Mouse (Mus musculus): ENCODE measurements around the gene 4931406P16Rik. TPM values are rescaled to one million over a fixed set of nuclear protein-coding genes. Genes with fewer than 3 reads are reported as not detected.

4931406P16Rik gene
- polyA plus RNA-seq, 1 experiment from 2014 or later, result 23.8 TPM

- Histone ChIP-seq H3K4me1 (no peaks in the 10 kb centered on the region), H3K27me3 (ENCODE audit: poor library complexity, severe bottlenecking) (no peaks in the 10 kb centered on the region), H3K36me3 (replicated peaks) (no peaks in the 10 kb centered on the region), H3K4me3 (no peak overlapping the region), H3K9me3 (peaks cover 4% of the 10 kb centered on the region; the same call in 1 of the 2 replicates), H3K27ac (no peak overlapping the region)
- DNase-seq (ENCODE audit: extremely low spot score, low spot score), result no peak
- WGBS, result 66% methylated on average over 3 of the region's 3 CpGs
These were observed 14.1 kb upstream of the 4931406P16Rik start for GRCm38 (mm10) chr7:34327493-34327892.

GRCm38 (mm10) chr7:34324857-34325256 is 11.5 kb upstream of the 4931406P16Rik start:
- WGBS, result 93% methylated on average over 1 of the region's 1 CpGs
- H3K4me3 ChIP-seq, result no peak overlapping the region

GRCm38 (mm10) chr7:34324005-34324404 is 10.7 kb upstream of the 4931406P16Rik start:
- peaks cover 4% of the 10 kb centered on the region; the same call in 1 of the 2 replicates for H3K9me3 ChIP-seq
- no peak for DNase-seq (ENCODE audit: extremely low spot score, low spot score)
- no peaks in the 10 kb centered on the region for H3K27me3 ChIP-seq (ENCODE audit: poor library complexity, severe bottlenecking)
- H3K36me3 ChIP-seq (replicated peaks), result no peaks in the 10 kb centered on the region
- H3K27ac ChIP-seq, result no peak overlapping the region
- peaks cover 7% of the 10 kb centered on the region for H3K4me1 ChIP-seq
- WGBS, result 94% methylated on average over 2 of the region's 2 CpGs
- no peak overlapping the region for H3K4me3 ChIP-seq

More at GRCm38 (mm10) chr7:34324857-34325256, 11.5 kb upstream of the 4931406P16Rik start:
- Histone ChIP-seq H3K9me3 (peaks cover 4% of the 10 kb centered on the region; the same call in 1 of the 2 replicates), H3K4me1 (peaks cover 6% of the 10 kb centered on the region), H3K27ac (no peak overlapping the region), H3K27me3 (ENCODE audit: poor library complexity, severe bottlenecking) (no peaks in the 10 kb centered on the region), H3K36me3 (replicated peaks) (no peaks in the 10 kb centered on the region)
- no peak for DNase-seq (ENCODE audit: extremely low spot score, low spot score)

GRCm38 (mm10) chr7:34323351-34323750 is 10.0 kb upstream of the 4931406P16Rik start:
- H3K4me1 ChIP-seq, result peaks cover 7% of the 10 kb centered on the region
- no peak for DNase-seq (ENCODE audit: extremely low spot score, low spot score)
- H3K36me3 ChIP-seq (replicated peaks), result no peaks in the 10 kb centered on the region
- H3K27ac ChIP-seq, result no peak overlapping the region
- no peaks in the 10 kb centered on the region for H3K27me3 ChIP-seq (ENCODE audit: poor library complexity, severe bottlenecking)
- 90% methylated on average over 8 of the region's 8 CpGs for WGBS
- H3K4me3 ChIP-seq, result no peak overlapping the region
- peaks cover 4% of the 10 kb centered on the region; the same call in 1 of the 2 replicates for H3K9me3 ChIP-seq

GRCm38 (mm10) chr7:34321958-34322357 is 8.6 kb upstream of the 4931406P16Rik start:
- H3K27ac ChIP-seq, result no peak overlapping the region
- peaks cover 7% of the 10 kb centered on the region for H3K4me1 ChIP-seq
- 90% methylated on average over 4 of the region's 4 CpGs for WGBS
- no peak for DNase-seq (ENCODE audit: extremely low spot score, low spot score)
- H3K9me3 ChIP-seq, result peaks cover 4% of the 10 kb centered on the region; the same call in 1 of the 2 replicates
- H3K36me3 ChIP-seq (replicated peaks), result no peaks in the 10 kb centered on the region
- no peaks in the 10 kb centered on the region for H3K27me3 ChIP-seq (ENCODE audit: poor library complexity, severe bottlenecking)
- no peak overlapping the region for H3K4me3 ChIP-seq

GRCm38 (mm10) chr7:34321119-34321518 is 7.8 kb upstream of the 4931406P16Rik start:
- no peak overlapping the region for H3K4me3 ChIP-seq
- WGBS, result 85% methylated on average over 5 of the region's 5 CpGs
- H3K36me3 ChIP-seq (replicated peaks), result no peaks in the 10 kb centered on the region
- no peak for DNase-seq (ENCODE audit: extremely low spot score, low spot score)
- peaks cover 4% of the 10 kb centered on the region; the same call in 1 of the 2 replicates for H3K9me3 ChIP-seq
- no peak overlapping the region for H3K27ac ChIP-seq
- H3K4me1 ChIP-seq, result peaks cover 7% of the 10 kb centered on the region
- no peaks in the 10 kb centered on the region for H3K27me3 ChIP-seq (ENCODE audit: poor library complexity, severe bottlenecking)

- Histone ChIP-seq H3K27ac (no peak overlapping the region), H3K36me3 (replicated peaks) (no peaks in the 10 kb centered on the region), H3K9me3 (peaks cover 4% of the 10 kb centered on the region; the same call in 1 of the 2 replicates), H3K4me3 (no peak overlapping the region), H3K4me1 (peaks cover 7% of the 10 kb centered on the region), H3K27me3 (ENCODE audit: poor library complexity, severe bottlenecking) (no peaks in the 10 kb centered on the region)
- 29% methylated on average over 3 of the region's 3 CpGs for WGBS
- no peak for DNase-seq (ENCODE audit: extremely low spot score, low spot score)
These were observed 6.6 kb upstream of the 4931406P16Rik start for GRCm38 (mm10) chr7:34319957-34320356.

GRCm38 (mm10) chr7:34319123-34319522 is 5.8 kb upstream of the 4931406P16Rik start:
- Histone ChIP-seq H3K4me3 (no peak overlapping the region), H3K27me3 (ENCODE audit: poor library complexity, severe bottlenecking) (no peaks in the 10 kb centered on the region), H3K4me1 (peaks cover 7% of the 10 kb centered on the region), H3K9me3 (peaks cover 2% of the 10 kb centered on the region; the same call in 1 of the 2 replicates), H3K27ac (no peak overlapping the region), H3K36me3 (replicated peaks) (no peaks in the 10 kb centered on the region)
- DNase-seq (ENCODE audit: extremely low spot score, low spot score), result no peak
- 89% methylated on average over 2 of the region's 2 CpGs for WGBS

- H3K9me3 ChIP-seq, result no peaks in the 10 kb centered on the region
These were observed 4.6 kb upstream of the 4931406P16Rik start for GRCm38 (mm10) chr7:34317901-34318476.

GRCm38 (mm10) chr7:34312786-34313442 is 437 bp downstream of the 4931406P16Rik start:
- Histone ChIP-seq H3K4me3 (peak overlapping the region; percentile 96), H3K36me3 (replicated peaks) (no peaks in the 10 kb centered on the region), H3K27ac (peak overlapping the region; percentile 93), H3K27me3 (ENCODE audit: poor library complexity, severe bottlenecking) (no peaks in the 10 kb centered on the region), H3K9me3 (no peaks in the 10 kb centered on the region), H3K4me1 (peaks cover 10% of the 10 kb centered on the region)
- WGBS, result under 1% methylated on average over 70 of the region's 73 CpGs
- peak; percentile 42 for DNase-seq (ENCODE audit: extremely low spot score, low spot score)

More at GRCm38 (mm10) chr7:34317901-34318476, 4.6 kb upstream of the 4931406P16Rik start:
- H3K4me3 ChIP-seq, result no peak overlapping the region
- peaks cover 10% of the 10 kb centered on the region for H3K4me1 ChIP-seq
- no peaks in the 10 kb centered on the region for H3K36me3 ChIP-seq (replicated peaks)
- DNase-seq (ENCODE audit: extremely low spot score, low spot score), result no peak
- WGBS, result 77% methylated on average over 7 of the region's 7 CpGs
- no peak overlapping the region for H3K27ac ChIP-seq
- no peaks in the 10 kb centered on the region for H3K27me3 ChIP-seq (ENCODE audit: poor library complexity, severe bottlenecking)

GRCm38 (mm10) chr7:34309186-34309764 is 4.1 kb downstream of the 4931406P16Rik start:
- no peaks in the 10 kb centered on the region for H3K36me3 ChIP-seq (replicated peaks)
- 88% methylated on average over 5 of the region's 5 CpGs for WGBS
- H3K4me3 ChIP-seq, result no peak overlapping the region
- no peak for DNase-seq (ENCODE audit: extremely low spot score, low spot score)
- no peak overlapping the region for H3K27ac ChIP-seq
- H3K9me3 ChIP-seq, result no peaks in the 10 kb centered on the region
- H3K27me3 ChIP-seq (ENCODE audit: poor library complexity, severe bottlenecking), result no peaks in the 10 kb centered on the region
- H3K4me1 ChIP-seq, result peaks cover 10% of the 10 kb centered on the region

- WGBS, result 82% methylated on average over 5 of the region's 5 CpGs
- Histone ChIP-seq H3K27ac (no peak overlapping the region), H3K4me3 (no peak overlapping the region), H3K27me3 (ENCODE audit: poor library complexity, severe bottlenecking) (no peaks in the 10 kb centered on the region), H3K9me3 (no peaks in the 10 kb centered on the region), H3K4me1 (peaks cover 9% of the 10 kb centered on the region), H3K36me3 (replicated peaks) (no peaks in the 10 kb centered on the region)
- DNase-seq (ENCODE audit: extremely low spot score, low spot score), result no peak
These were observed 4.8 kb downstream of the 4931406P16Rik start for GRCm38 (mm10) chr7:34308586-34308985.

- no peak overlapping the region for H3K27ac ChIP-seq
- H3K9me3 ChIP-seq, result no peaks in the 10 kb centered on the region
- 83% methylated on average over 4 of the region's 4 CpGs for WGBS
- peaks cover 12% of the 10 kb centered on the region for H3K36me3 ChIP-seq (replicated peaks)
- H3K27me3 ChIP-seq (ENCODE audit: poor library complexity, severe bottlenecking), result no peaks in the 10 kb centered on the region
- no peak for DNase-seq (ENCODE audit: extremely low spot score, low spot score)
- no peaks in the 10 kb centered on the region for H3K4me1 ChIP-seq
- no peak overlapping the region for H3K4me3 ChIP-seq
These were observed 7.9 kb downstream of the 4931406P16Rik start for GRCm38 (mm10) chr7:34305454-34305853.
